Mouse (Mus musculus): ENCODE measurements at regions not wholly inside any gene's neighbourhood (a gene's known extent, or its start where the extent isn't known, plus 50 kb on each side); places are given as distances from the start of the nearest gene placed in this dataset.

GRCm38 (mm10) chr7:70972023-70972400 is 379.3 kb downstream of the Gm10295 start:
- Histone ChIP-seq H3K9ac (no peak overlapping the region), H3K36me3 (replicated peaks) (no peaks in the 10 kb centered on the region), H3K9me3 (no peaks in the 10 kb centered on the region), H3K4me1 (peaks cover 8% of the 10 kb centered on the region; the same call in 1 of the 2 replicates), H3K4me3 (replicated peaks) (no peak overlapping the region), H3K27ac (no peak overlapping the region), H3K4me2 (no peak overlapping the region), H3K27me3 (no peaks in the 10 kb centered on the region)
- ATAC-seq (ENCODE audit: low FRiP score): no peak
- 68% methylated on average over 3 of the region's 3 CpGs for WGBS

GRCm38 (mm10) chr7:70971323-70972022 is 379.8 kb downstream of the Gm10295 start:
- H3K4me2 ChIP-seq: no peak overlapping the region
- peaks cover 8% of the 10 kb centered on the region; the same call in 1 of the 2 replicates for H3K4me1 ChIP-seq
- no peaks in the 10 kb centered on the region for H3K36me3 ChIP-seq (replicated peaks)
- H3K27me3 ChIP-seq: no peaks in the 10 kb centered on the region
- no peak overlapping the region for H3K27ac ChIP-seq
- H3K9ac ChIP-seq: no peak overlapping the region
- H3K9me3 ChIP-seq: no peaks in the 10 kb centered on the region
- H3K4me3 ChIP-seq (replicated peaks): no peak overlapping the region
- 11% methylated on average over 6 of the region's 6 CpGs for WGBS
- no peak for ATAC-seq (ENCODE audit: low FRiP score)

- H3K9ac ChIP-seq: no peak overlapping the region
- no peak overlapping the region for H3K4me2 ChIP-seq
- H3K4me3 ChIP-seq (replicated peaks): no peak overlapping the region
- no peak overlapping the region for H3K27ac ChIP-seq
- 79% methylated on average over 4 of the region's 4 CpGs for WGBS
- H3K4me1 ChIP-seq: no peaks in the 10 kb centered on the region
- H3K9me3 ChIP-seq: no peaks in the 10 kb centered on the region
- H3K36me3 ChIP-seq (replicated peaks): no peaks in the 10 kb centered on the region
- no peak for ATAC-seq (ENCODE audit: low FRiP score)
- H3K27me3 ChIP-seq: no peaks in the 10 kb centered on the region
These were observed 398.8 kb downstream of the Gm10295 start for GRCm38 (mm10) chr7:70952318-70952959.

GRCm38 (mm10) chr7:70948281-70948680 is 403.0 kb downstream of the Gm10295 start:
- Histone ChIP-seq H3K4me3 (replicated peaks) (no peak overlapping the region), H3K27ac (no peak overlapping the region), H3K4me2 (no peak overlapping the region), H3K4me1 (no peaks in the 10 kb centered on the region), H3K27me3 (no peaks in the 10 kb centered on the region), H3K36me3 (replicated peaks) (no peaks in the 10 kb centered on the region), H3K9ac (no peak overlapping the region), H3K9me3 (no peaks in the 10 kb centered on the region)
- 76% methylated on average over 5 of the region's 5 CpGs for WGBS
- no peak for ATAC-seq (ENCODE audit: low FRiP score)

GRCm38 (mm10) chr7:70946260-70946659 is 405.0 kb downstream of the Gm10295 start:
- Histone ChIP-seq H3K4me2 (no peak overlapping the region), H3K4me1 (no peaks in the 10 kb centered on the region), H3K36me3 (replicated peaks) (no peaks in the 10 kb centered on the region), H3K27ac (no peak overlapping the region), H3K4me3 (replicated peaks) (no peak overlapping the region), H3K9me3 (no peaks in the 10 kb centered on the region), H3K27me3 (no peaks in the 10 kb centered on the region), H3K9ac (no peak overlapping the region)
- WGBS: 62% methylated on average over 2 of the region's 2 CpGs
- no peak for ATAC-seq (ENCODE audit: low FRiP score)

- Histone ChIP-seq H3K27me3 (no peaks in the 10 kb centered on the region), H3K4me2 (no peak overlapping the region), H3K9ac (no peak overlapping the region), H3K9me3 (0 out of 2 replicates have a peak, but pooled peaks cover 8% of the 10 kb centered on the region), H3K27ac (no peak overlapping the region), H3K4me1 (peaks cover 26% of the 10 kb centered on the region), H3K4me3 (replicated peaks) (no peak overlapping the region), H3K36me3 (replicated peaks) (no peaks in the 10 kb centered on the region)
- no peak for ATAC-seq (ENCODE audit: low FRiP score)
- WGBS: 15% methylated on average over 6 of the region's 6 CpGs
These were observed 420.4 kb downstream of the Gm10295 start for GRCm38 (mm10) chr7:70930911-70931310.

GRCm38 (mm10) chr7:70929935-70930334 is 421.4 kb downstream of the Gm10295 start:
- Histone ChIP-seq H3K9me3 (0 out of 2 replicates have a peak, but pooled peaks cover 9% of the 10 kb centered on the region), H3K4me2 (peak overlapping the region; percentile 44), H3K27ac (peak overlapping the region; percentile 36), H3K27me3 (no peaks in the 10 kb centered on the region), H3K9ac (no peak overlapping the region), H3K36me3 (replicated peaks) (no peaks in the 10 kb centered on the region), H3K4me3 (replicated peaks) (no peak overlapping the region; the same call in 1 of the 2 replicates), H3K4me1 (peaks cover 26% of the 10 kb centered on the region)
- ATAC-seq (ENCODE audit: low FRiP score): peak; percentile 92
- 15% methylated on average over 11 of the region's 11 CpGs for WGBS

- no peak overlapping the region for H3K9ac ChIP-seq
- H3K27me3 ChIP-seq: no peaks in the 10 kb centered on the region
- H3K4me2 ChIP-seq: no peak overlapping the region
- H3K4me1 ChIP-seq: peaks cover 26% of the 10 kb centered on the region
- H3K4me3 ChIP-seq (replicated peaks): no peak overlapping the region
- no peak overlapping the region for H3K27ac ChIP-seq
- no peak for ATAC-seq (ENCODE audit: low FRiP score)
- no peaks in the 10 kb centered on the region for H3K36me3 ChIP-seq (replicated peaks)
- WGBS: 88% methylated on average over 3 of the region's 3 CpGs
- 0 out of 2 replicates have a peak, but pooled peaks cover 9% of the 10 kb centered on the region for H3K9me3 ChIP-seq
These were observed 423.3 kb downstream of the Gm10295 start for GRCm38 (mm10) chr7:70928001-70928400.

GRCm38 (mm10) chr7:70917016-70917415 is 434.3 kb downstream of the Gm10295 start:
- Histone ChIP-seq H3K4me2 (no peak overlapping the region), H3K27me3 (no peaks in the 10 kb centered on the region), H3K9me3 (no peaks in the 10 kb centered on the region), H3K9ac (no peak overlapping the region), H3K4me3 (replicated peaks) (no peak overlapping the region), H3K27ac (no peak overlapping the region), H3K4me1 (no peaks in the 10 kb centered on the region), H3K36me3 (replicated peaks) (no peaks in the 10 kb centered on the region)
- WGBS: 75% methylated on average over 4 of the region's 4 CpGs
- ATAC-seq (ENCODE audit: low FRiP score): no peak

- 60% methylated on average over 3 of the region's 3 CpGs for WGBS
- Histone ChIP-seq H3K36me3 (replicated peaks) (no peaks in the 10 kb centered on the region), H3K27me3 (no peaks in the 10 kb centered on the region), H3K4me3 (replicated peaks) (no peak overlapping the region), H3K9me3 (no peaks in the 10 kb centered on the region), H3K9ac (no peak overlapping the region), H3K27ac (no peak overlapping the region), H3K4me1 (peaks cover 3% of the 10 kb centered on the region), H3K4me2 (no peak overlapping the region)
- 0 out of 2 replicates have a peak, but pooled peaks have one; percentile 17 for ATAC-seq (ENCODE audit: low FRiP score)
These were observed 442.4 kb downstream of the Gm10295 start for GRCm38 (mm10) chr7:70908921-70909320.

GRCm38 (mm10) chr7:70891700-70892099 is 459.6 kb downstream of the Gm10295 start:
- 90% methylated on average over 2 of the region's 2 CpGs for WGBS
- no peak overlapping the region for H3K4me3 ChIP-seq (replicated peaks)

GRCm38 (mm10) chr7:70880496-70880895 is 470.8 kb downstream of the Gm10295 start:
- Histone ChIP-seq H3K27ac (no peak overlapping the region), H3K4me3 (replicated peaks) (no peak overlapping the region), H3K4me2 (no peak overlapping the region), H3K27me3 (no peaks in the 10 kb centered on the region), H3K9ac (no peak overlapping the region), H3K36me3 (replicated peaks) (no peaks in the 10 kb centered on the region), H3K9me3 (no peaks in the 10 kb centered on the region), H3K4me1 (no peaks in the 10 kb centered on the region)
- WGBS: 78% methylated on average over 2 of the region's 2 CpGs
- no peak for ATAC-seq (ENCODE audit: low FRiP score)

More at GRCm38 (mm10) chr7:70891700-70892099, 459.6 kb downstream of the Gm10295 start:
- Histone ChIP-seq H3K9me3 (no peaks in the 10 kb centered on the region), H3K4me2 (no peak overlapping the region), H3K27me3 (no peaks in the 10 kb centered on the region), H3K4me1 (no peaks in the 10 kb centered on the region), H3K9ac (no peak overlapping the region), H3K36me3 (replicated peaks) (no peaks in the 10 kb centered on the region), H3K27ac (no peak overlapping the region)
- ATAC-seq (ENCODE audit: low FRiP score): no peak

GRCm38 (mm10) chr7:70874393-70874792 is 476.9 kb downstream of the Gm10295 start:
- H3K9me3 ChIP-seq: no peaks in the 10 kb centered on the region
- H3K4me3 ChIP-seq (replicated peaks): no peak overlapping the region
- H3K36me3 ChIP-seq (replicated peaks): no peaks in the 10 kb centered on the region
- 79% methylated on average over 2 of the region's 2 CpGs for WGBS
- no peak for ATAC-seq (ENCODE audit: low FRiP score)
- no peak overlapping the region for H3K4me2 ChIP-seq
- no peak overlapping the region for H3K27ac ChIP-seq
- no peak overlapping the region for H3K9ac ChIP-seq
- H3K27me3 ChIP-seq: no peaks in the 10 kb centered on the region
- no peaks in the 10 kb centered on the region for H3K4me1 ChIP-seq

Measured in forebrain, embryonic 12.5 days (tissue).